Mouse (Mus musculus) CD8-positive naive resting alpha-beta T cell, adult 2 months (primary cell): ENCODE results near the gene Atp10a.
A peak's percentile ranks its signal among the peaks of the same experiment; 100 is the strongest.

Experiments
- DNase-seq, 2 experiments: peaks; one replicate each; pipeline ENCODE4 v3.0.0; 2022; ENCODE audit warnings: low read depth in 2 of 2, low spot score in 2 of 2

Atp10a gene

DNA sequence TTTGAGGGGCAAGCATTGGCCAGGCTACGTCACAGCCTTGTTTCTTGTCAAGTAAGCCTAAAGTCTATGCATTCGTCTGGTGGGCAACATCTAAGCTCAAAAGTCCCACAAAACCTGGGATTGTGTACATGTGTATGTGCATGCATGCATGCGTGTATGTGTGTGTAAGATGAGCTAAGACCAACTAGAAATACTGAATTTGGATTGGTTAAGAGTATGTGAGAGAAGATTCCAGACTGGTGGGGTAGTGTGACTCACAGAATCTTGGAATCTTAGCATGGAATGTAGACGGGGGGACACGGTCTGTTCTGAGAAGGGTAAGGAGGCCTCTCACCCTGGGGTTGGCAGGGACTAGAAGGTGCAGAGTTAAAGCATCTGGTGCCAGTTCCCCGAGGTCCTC, at the start of gene Atp10a:
Gene Atp10a (plus strand): TSS at position 301 of the 400 bp plus-strand sequence.
- DNase-seq, result no peak

DNA sequence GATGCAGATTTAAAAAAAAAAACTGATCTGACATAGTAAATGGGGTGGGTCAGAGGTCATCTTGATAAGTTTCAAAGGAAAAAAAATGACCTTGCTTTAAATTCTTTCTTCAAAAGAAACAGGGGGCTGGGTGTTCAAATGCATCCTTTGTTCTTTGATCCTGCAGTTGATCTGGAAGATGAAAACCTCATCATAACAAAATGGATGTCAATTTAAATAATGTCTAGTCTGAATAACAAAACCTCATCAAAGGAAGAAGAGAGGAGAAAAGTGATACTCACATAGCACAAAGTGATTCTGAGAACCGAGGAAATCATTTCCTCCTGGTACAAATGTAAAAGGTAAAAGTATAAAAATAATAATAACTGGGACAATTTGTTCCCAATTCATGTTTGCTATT, 37.9 kb upstream of the Atp10a start:
- no peak for DNase-seq

DNA sequence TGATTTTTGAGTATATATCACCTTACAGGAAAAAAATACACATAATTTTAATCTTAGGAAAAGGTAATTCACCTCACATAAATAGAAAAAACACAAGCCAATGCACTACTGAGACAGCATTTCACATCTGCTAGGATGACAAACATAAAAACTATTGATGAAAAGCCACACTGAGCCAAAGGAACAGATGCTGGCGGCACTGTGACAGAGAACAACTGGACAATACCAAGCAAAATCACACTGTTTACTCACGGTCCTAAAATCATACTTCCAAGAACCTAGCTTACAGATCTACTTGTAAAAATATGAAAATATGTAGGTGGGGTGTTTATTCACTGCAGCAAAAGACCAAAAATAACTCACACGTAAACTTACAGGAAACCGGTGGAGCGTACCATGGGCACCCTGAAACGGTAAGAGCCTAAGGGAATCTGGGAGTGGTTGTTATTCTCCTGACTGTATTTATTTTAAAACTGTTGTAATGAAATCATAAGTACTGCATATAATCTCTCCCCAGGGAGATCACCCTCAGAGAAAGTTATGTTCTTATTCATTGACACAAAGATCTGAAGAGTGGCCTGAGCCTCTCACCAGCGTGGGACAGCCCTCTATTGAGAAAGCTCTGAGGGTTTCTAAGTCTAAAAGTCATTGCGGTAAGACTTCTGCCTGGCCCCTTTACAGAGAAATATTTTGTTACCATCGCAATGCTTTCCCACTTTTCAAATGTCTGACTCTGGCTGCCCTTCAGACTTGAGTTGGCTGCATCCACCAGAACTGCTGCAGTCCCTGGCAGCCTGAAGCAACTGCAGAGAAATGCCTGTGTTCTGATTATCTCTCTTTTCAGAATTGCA, 29.4 kb upstream of the Atp10a start:
- no peak for DNase-seq

DNA sequence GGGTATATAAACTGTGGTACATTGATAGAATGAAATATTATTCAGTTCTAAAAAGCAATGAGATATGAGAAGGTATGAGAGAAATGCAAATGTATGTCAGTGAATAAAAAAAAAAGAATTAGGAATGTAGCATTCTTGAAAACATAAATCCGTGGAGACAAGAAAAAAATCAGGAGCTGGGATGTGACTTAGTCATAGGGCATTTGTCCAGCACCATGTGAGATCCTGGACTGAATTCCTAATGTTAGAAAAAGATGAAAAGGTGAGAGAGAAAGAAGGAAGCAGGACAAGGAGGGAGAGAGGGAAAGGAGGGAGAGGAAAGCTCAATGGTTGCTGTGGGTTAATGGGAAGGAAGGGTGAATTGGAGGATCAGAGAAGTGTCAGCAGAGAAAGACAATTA, 28.6 kb upstream of the Atp10a start:
- DNase-seq, result no peak

DNA sequence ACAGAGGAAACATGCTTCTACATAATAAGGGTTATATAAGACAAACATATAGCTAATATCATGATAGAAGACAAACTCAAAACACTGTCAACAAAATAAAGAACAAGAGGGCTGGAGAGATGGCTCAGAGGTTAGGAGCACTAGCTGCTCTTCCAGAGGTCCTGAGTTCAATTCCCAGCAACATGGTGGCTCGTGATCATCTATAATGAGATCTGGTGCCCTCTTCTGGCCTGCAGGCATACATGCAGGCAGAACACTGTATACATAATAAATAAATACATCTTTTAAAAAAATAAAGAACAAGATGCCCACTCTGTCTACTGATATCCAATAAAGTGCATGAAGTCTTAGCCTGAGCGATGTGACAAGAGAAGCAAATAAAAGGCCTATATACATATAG, 26.7 kb upstream of the Atp10a start:
- no peak for DNase-seq

DNA sequence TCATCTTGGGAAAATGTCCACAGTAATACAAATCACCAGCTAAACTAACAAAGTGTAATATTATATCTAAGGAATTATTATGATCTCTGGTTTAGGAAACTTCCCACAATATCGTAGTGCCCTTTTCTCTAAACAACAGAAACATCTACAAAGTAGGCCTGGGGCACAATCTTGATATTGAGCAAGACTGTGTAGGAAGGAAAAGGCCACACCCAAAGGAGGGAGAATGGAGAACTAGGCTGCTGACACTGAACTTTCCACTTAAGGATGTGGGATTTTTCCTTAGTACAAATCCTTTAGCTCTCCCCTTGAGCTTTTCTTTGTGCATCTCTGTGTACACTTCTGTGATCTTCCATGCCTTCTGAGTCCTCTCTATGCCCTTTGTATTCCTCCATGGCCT, 22.3 kb upstream of the Atp10a start:
- no peak for DNase-seq

DNA sequence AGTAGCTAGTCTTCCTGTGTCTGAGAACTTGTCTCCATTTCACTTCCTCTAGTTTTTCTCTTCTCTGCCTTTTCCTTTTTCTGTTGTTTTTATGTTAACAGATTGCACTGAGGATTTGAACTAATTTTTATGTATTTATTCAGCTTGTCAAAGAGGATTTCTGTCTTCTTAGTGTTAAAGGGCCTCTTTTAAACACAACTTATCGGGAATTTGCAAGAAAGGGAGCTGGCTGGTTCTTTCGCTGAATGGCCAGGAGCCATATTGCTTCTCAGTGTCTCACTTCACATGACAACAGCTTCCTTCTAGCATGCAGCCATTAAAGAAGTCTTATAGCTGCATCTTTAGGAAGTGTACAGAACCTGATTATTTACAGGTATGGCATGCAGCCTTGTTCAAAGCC, 16.3 kb upstream of the Atp10a start:
- DNase-seq, result no peak

DNA sequence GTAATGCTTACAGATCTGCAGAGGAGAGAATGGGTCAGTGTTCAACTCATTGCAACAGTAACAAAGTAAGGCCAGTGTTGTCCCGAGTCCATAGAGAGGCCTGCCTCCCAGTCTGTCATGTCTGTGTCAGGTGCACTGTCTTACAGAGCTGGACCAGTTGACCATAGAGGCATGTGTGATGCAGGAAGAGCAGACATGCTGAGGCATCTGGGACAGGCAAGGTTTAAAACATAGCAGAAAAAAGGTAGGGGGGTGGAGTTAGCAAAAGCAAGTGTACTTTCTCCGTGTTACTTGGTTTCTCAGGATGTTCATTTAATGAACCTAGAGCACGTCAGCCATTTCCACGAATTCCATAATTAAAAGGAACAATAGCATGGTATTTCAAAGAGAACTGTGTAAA, 15.5 kb upstream of the Atp10a start:
- DNase-seq, result no peak

DNA sequence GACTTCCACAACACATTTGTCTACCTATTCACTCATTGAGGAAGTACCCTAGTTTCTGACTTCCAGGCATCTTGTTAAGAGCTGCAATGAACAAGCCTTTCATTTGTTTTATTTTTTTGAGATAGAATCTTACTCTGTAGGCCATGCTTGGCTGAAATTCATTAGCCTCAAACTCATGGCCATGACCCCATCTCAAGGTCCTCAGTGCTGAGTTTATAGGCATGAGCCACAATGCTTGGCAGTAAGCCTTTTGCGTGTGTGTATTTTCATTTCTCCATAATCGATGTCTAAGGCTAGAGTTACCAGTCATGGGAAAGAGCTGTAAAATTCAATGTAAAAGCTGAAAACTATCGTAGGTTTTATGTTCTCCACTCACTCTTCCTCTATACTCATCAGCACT, 14.1 kb upstream of the Atp10a start:
- DNase-seq, result no peak

DNA sequence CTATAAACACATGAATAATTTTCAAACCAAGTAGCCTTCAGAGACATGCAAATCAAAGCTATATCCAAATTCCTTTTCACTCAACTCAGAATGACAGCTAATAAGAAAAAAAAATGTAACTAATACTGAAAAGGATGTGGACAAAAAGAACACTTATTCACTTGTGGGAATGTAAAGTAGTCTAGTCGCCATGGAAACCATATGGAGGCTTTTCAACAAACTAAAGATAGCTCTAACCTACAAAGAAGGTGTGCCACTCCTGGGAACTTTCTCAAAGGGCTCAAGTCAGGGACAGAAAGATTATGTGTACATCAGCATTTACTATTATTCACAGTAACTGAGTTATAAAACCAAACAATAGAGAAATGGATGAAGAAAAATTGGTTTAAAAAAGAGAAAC, 8.6 kb upstream of the Atp10a start:
- no peak for DNase-seq

DNA sequence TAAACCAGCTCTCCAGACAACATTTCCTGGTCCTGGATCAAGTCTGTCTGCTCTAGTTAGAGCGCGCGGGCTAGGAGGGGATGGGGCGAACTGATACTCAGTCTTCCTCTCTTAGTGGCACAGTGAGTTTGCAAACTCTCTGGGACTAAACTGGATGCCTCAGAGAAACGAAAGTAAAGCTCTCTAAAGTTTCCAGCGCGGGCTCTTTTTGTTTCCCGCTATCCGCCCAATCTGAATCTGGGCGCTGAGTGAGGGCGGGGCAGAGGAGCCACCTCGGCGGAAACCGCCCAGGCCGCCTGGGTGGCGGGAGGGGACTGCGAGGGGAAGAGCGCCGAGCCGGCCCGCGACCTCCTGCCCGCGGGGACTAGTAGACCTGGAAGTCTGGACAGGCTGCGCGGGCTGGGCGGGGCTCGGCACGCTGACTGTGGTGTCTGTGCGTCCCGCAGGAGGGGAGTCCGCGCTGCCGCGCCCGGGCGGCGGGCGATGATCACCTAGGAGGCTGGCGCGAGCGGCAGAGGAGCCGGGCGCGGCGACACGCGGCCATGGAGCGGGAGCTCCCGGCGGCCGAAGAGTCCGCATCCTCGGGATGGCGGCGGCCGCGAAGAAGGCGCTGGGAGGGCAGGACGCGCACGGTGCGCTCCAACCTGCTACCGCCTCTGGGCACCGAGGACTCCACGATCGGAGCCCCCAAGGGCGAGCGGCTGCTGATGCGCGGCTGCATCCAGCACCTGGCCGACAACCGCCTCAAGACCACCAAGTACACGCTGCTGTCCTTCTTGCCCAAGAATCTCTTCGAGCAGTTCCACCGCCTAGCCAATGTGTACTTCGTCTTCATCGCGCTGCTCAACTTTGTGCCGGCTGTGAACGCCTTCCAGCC, 2.2 kb downstream of the Atp10a start:
- peak; percentile 64 for DNase-seq

DNA sequence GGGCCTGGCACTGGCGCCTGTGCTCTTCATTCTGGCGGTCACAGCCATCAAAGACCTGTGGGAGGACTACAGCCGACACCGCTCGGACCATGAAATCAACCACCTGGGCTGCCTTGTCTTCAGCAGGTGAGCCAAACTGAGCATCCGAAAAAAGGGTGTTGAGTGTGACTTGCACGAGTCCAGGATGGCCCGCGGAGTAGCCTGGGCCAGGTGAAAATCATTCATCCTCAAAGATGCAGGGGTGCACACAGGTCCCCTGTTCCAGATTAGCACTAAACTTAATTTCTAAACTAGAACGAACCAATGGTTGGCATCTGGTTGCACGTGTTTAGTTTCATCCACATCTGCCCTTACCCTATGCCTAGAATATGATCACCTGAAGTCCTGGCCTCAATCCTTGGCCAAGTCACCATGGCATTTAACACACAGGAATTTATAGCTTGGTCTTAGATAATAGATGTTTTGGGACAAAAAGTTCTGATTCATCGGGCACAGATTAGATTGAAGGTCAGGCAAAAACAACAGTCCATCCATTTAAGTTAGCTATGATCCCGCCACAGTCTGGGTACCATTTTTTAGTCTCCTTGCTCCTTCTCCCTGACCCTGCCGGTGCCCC, 2.9 kb downstream of the Atp10a start:
- no peak for DNase-seq

DNA sequence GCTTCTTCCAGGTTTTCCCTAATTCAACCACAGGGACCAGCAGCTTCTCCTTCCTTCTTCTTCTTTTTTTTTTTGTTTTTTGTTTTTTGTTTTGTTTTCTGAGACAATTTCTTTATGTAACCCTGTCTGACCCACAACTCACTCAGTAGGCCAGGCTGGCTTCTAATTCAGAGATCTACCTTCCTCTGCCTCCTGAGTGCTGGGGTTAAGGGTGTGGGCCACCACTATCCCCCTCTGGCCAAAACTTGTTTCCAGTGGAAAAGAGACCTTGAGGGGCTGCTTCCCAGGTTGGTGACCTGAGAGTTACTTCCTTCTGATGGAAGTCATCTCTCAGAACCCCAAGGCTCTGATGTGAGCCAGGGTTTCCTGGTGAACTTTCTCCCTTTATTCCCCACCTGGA, 4.1 kb downstream of the Atp10a start:
- no peak for DNase-seq

DNA sequence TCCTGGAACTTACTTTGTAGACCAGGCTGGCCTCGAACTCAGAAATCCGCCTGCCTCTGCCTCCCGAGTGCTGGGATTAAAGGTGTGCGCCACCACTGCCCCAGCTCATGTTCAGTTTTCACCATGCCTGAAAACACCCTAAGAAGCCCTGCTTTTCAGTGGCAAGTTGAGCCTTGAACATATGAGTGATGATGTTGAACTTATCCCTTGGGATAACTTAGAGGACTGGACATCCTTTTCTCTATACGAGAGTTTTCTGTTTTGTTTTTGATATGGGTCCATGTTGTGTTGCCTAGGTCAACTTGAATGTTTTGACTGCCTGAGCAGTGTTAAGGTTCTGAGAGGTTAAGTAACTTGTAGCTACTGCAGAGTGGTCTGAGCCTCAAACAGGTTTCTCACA, 4.7 kb downstream of the Atp10a start:
- no peak for DNase-seq

DNA sequence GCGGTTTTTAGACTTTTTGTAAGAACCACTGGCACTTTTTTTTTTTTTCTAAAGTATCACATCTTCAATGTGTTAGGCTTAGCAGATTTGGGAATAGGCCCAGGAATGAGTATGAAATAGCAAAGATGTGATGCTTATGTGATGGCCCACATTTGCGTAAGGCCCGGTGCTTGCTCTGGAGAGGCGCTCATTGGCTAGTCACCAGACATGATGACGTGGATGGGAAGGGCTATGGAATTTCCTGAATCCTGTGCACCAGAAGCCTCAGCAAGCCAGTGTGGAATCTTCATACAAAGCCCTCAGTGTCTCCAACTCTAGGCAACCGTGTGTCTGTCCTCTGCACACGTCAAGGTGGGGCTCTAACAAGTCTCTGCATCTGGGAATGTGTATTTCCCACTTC, 5.1 kb downstream of the Atp10a start:
- DNase-seq, result no peak

DNA sequence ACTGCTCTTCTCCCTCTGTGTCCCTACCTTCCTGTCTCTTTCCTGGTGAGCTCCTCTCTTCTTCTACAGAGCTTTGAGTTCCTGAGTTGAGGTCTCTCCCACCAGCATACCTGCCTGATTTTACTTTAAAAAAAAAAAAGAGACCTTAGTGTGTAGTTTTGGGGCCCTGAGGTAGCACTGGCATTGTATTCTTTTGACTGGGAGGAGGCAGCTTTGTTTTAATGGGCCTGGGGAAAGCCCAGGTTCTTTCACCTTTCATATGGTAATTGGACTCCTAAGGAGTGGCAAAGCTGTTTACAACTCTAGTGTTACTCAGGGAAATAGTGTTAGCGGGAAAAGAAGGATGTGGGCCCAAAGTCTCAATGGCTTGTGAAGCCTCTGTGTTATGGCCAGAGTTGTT, 12.7 kb downstream of the Atp10a start:
- DNase-seq, result no peak

DNA sequence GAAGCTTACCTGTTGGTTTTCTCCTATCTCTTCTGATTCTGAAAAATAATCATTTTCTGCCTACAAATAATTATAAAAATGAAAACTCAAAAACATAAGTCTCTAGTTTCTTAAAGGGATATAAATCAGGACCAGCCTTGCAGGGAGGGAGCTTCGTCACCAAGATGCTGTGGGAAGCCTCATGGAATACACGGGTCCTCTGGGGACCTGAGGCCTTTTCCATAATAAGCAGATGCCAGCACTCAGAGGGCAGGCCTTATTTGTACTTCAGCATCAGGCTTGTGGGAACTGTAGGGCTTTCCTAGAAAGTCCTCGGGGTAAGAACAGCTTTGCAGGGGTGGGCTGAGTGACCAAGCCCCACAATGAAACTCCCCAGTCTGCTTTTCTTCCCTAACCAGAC, 20.1 kb downstream of the Atp10a start:
- DNase-seq, result no peak

DNA sequence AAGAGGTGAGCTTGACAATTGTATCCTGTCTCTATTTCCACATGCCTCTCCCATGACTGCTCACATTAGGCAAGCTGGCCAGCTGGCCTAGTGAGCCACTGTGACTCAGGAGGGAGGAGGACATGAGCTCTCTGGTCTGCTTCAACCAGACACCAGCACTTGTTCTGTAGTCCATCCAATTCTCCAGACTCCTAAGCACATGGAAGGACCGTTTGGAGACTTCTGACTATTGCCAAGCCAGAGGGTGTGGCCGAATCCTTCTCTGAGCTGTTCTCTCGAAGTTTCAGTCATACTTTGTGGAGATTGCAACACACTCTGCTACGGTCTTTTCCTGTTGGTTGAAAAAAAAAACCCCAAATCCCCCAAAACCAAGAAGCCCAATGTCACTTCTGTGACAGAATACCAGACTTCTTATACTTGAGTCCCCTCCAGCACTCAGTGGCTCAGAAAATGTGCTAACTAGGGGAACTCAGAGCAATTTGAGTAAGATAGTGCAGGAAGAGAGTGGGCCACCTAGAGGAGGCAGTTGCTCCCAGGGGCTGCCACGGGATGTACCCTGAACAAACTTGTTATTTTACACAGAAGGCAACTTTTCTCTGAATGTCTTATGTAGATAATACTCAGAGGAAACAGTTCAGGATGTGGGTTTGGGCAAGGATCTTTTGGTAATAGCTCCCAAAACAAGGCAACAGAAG, 21.3 kb downstream of the Atp10a start:
- peak; percentile 32 to 35 for DNase-seq

DNA sequence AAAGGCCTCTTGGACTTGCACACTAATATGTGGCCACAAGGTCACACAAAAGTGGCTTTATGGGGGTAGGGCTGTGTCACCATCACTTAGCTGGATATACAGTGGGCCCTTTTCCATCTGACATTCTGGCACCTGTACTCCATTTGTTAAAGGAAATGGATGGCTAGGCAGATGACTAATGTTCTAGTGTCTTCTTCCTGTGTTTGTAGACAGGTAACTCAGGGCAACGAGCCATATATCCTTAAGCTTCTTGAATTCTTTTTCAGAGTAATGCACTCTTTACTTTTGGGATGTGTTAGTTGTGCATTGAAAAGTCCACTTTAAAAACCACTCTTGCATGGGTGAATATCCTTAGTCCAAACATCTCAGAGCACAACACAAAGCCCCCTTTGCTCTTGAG, 30.0 kb downstream of the Atp10a start:
- no peak for DNase-seq

DNA sequence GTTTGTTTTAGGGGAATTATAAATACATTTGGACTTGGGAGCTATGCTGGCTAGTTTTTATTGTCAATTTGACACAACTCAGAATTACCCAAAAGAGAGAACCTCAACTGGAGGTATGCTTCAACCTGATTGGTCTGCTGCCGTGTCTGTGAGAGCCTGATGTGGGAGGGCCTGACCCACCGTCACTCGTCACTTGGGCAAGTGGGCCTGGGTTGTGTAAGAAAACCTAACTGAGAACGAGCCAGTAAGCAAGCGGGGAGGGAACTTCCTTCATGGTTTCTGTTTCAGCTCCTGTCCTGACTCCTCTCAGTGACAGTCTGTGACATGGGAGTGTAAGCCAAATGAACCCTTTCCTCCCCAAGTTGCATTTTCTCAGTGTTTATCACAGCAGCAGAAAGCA, 30.6 kb downstream of the Atp10a start:
- DNase-seq, result peak in 1 of 2 experiments; percentile 24

DNA sequence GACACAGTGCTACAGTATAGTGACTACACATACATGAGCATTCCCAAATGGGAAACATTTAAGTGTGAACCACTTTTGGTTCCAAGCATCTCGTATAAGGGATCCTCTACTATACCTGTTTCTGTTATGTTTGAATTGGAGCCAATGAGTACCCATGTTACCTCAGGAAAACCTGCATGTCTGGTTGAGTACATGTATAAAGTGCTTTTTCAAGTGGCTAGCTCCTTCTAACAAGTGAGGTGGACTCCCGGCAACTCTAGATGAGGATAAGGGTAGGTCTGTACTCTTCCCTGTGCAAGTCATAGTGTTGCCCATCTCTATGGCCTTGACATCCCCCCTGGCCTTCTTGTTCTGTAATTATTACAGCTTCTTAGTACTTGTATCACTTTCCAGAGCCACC, 31.0 kb downstream of the Atp10a start:
- DNase-seq, result no peak
